Mouse (Mus musculus): ENCODE data around the gene Gm12185.

The Gm12185 gene

GRCm38 (mm10) chr11:48859014-48859413 lies 133.0 kb downstream of the Gm12185 start:
- peak; percentile 90 for DNase-seq (ENCODE audit: low read depth, low spot score)
